Mouse (Mus musculus) kidney, adult 2 months (tissue): Measurements from ENCODE around the gene Kif16b. TPM values are rescaled to one million over a fixed set of nuclear protein-coding genes. Genes with fewer than 3 reads are reported as not detected.

Experiments used
- DNase-seq: peaks from one replicate; pipeline ENCODE4 v3.0.0; 2021
- H3K27ac ChIP-seq: fragments of 200-500 bp; 2 replicates; pipeline ENCODE4 v1.5.1; 2012; ENCODE audit warnings: low read depth, low read length, control low read depth, inconsistent platforms; ENCODE audit not compliant: insufficient read depth
- H3K27me3 ChIP-seq: fragments of 200-500 bp; replicated peaks from 2 replicates; pipeline ENCODE4 v1.6.1; 2012; ENCODE audit warnings: mild to moderate bottlenecking, moderate library complexity, low read length, inconsistent platforms; ENCODE audit not compliant: control insufficient read depth, insufficient read depth
- H3K36me3 ChIP-seq: fragments of 200-500 bp; 2 replicates; pipeline ENCODE4 v1.6.1; 2012; ENCODE audit warnings: mild to moderate bottlenecking, moderate library complexity, low read length, inconsistent platforms; ENCODE audit not compliant: control insufficient read depth, insufficient read depth
- H3K4me1 ChIP-seq: fragments of 200-500 bp; 2 replicates; pipeline ENCODE4 v1.6.1; 2011; ENCODE audit warnings: low read length; ENCODE audit not compliant: control insufficient read depth, insufficient read depth
- H3K4me3 ChIP-seq: fragments of 200-500 bp; 2 replicates; pipeline ENCODE4 v1.5.1; 2011; ENCODE audit warnings: mild to moderate bottlenecking, low read depth, low read length, control low read depth; ENCODE audit not compliant: insufficient read depth
- CTCF ChIP-seq: fragments of 200-500 bp; conservative IDR thresholded peaks from 2 replicates; pipeline ENCODE4 v1.5.1; 2011; ENCODE audit warnings: low read depth, mild to moderate bottlenecking, control low read depth, low read length, moderate library complexity, mixed read lengths; ENCODE audit not compliant: insufficient read depth, insufficient read length
- POLR2A ChIP-seq: fragments of 200-500 bp; IDR thresholded peaks from one replicate; pipeline ENCODE4 v1.6.1; 2011; ENCODE audit warnings: low read depth, low read length, control low read depth
- WGBS: fragments of 180-500 bp; shearing (Covaris S2); methylation state at CpG from one replicate; pipeline ENCODE4 v1.1.7; 2018; 5-methylcytosine and 5-hydroxymethylcytosine counted together
- polyA plus RNA-seq: library from polyadenylated mRNA; depleted of rRNA; stranded (reverse); fragments of >200 nt; gene quantifications from 2 replicates; pipeline ENCODE4 v1.2.3, GENCODE M21; 2012

Gene Kif16b
- polyA plus RNA-seq, 1 experiment = 25.9 TPM

- 51% methylated on average over 3 of the region's 3 CpGs for WGBS
- Histone ChIP-seq H3K36me3 (no peaks in the 10 kb centered on the region), H3K27ac (no peak overlapping the region), H3K4me1 (0 out of 2 replicates have a peak, but pooled peaks cover 7% of the 10 kb centered on the region), H3K4me3 (no peak overlapping the region), H3K27me3 (no peaks in the 10 kb centered on the region)
- TF ChIP-seq POLR2A = no peak
- TF ChIP-seq CTCF = no peak
- no peak for DNase-seq
Measured at GRCm38 (mm10) chr2:142625101-142625500, 276.2 kb downstream of the Kif16b start.

- no peak overlapping the region for H3K4me3 ChIP-seq
- H3K27me3 ChIP-seq = no peaks in the 10 kb centered on the region
- H3K4me1 ChIP-seq = 0 out of 2 replicates have a peak, but pooled peaks cover 1% of the 10 kb centered on the region
- H3K36me3 ChIP-seq = 0 out of 2 replicates have a peak, but pooled peaks cover 2% of the 10 kb centered on the region
- TF ChIP-seq CTCF = no peak
- TF ChIP-seq POLR2A = no peak
- DNase-seq = no peak
- 85% methylated on average over 2 of the region's 2 CpGs for WGBS
- H3K27ac ChIP-seq = no peak overlapping the region
Measured at GRCm38 (mm10) chr2:142624254-142624653, 277.1 kb downstream of the Kif16b start.

DNA sequence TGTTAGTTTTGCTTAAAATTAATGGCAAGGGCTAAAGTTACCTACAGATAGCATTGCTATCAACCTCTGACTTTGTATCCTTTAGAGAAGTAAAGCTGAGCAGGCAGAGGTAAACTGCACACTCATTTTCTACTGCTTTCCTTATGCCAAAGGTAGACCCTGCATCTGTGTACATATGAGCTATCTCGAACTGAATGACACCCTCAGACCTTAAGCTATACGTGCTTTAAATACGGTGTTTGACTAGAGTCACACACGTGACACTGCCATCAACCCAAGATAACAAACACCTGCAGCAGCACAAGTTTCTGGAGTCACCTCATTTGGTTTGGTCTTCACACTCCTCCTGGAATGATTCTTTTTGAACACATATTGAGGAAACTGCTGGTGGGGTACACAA is 280.2 kb downstream of the Kif16b start:
- H3K4me1 ChIP-seq = no peaks in the 10 kb centered on the region
- 0 out of 2 replicates have a peak, but pooled peaks cover 2% of the 10 kb centered on the region for H3K36me3 ChIP-seq
- no peak overlapping the region for H3K4me3 ChIP-seq
- H3K27ac ChIP-seq = no peak overlapping the region
- 95% methylated on average over 4 of the region's 4 CpGs for WGBS
- DNase-seq = no peak
- no peaks in the 10 kb centered on the region for H3K27me3 ChIP-seq
- TF ChIP-seq POLR2A (no peak), CTCF (no peak)

- Histone ChIP-seq H3K4me1 (no peaks in the 10 kb centered on the region), H3K4me3 (no peak overlapping the region), H3K36me3 (0 out of 2 replicates have a peak, but pooled peaks cover 2% of the 10 kb centered on the region), H3K27ac (no peak overlapping the region), H3K27me3 (no peaks in the 10 kb centered on the region)
- DNase-seq = no peak
- no peak for TF ChIP-seq CTCF
- no peak for TF ChIP-seq POLR2A
Measured at GRCm38 (mm10) chr2:142619926-142620325, 281.4 kb downstream of the Kif16b start.

DNA sequence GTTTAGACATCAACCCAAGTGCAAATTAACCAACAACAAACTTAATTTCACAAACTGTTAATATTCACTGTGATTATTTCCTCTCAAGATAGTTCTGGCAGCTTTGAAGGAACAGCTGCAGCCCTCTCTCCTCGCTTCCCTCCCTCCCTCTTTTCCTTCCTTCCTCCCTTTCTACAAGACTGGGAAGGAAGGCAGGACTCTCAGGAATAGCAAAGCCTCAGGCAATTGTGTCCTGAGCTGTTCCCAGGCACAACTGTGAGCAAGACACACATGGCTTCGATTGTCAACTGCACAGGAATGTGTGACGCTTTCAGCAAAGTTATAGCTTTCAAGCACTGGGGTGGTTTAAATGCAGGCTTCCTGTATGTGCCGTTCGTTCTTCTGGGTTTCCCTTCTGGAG is 286.8 kb downstream of the Kif16b start:
- DNase-seq = no peak
- 61% methylated on average over 5 of the region's 5 CpGs for WGBS
- no peak for TF ChIP-seq CTCF
- no peak for TF ChIP-seq POLR2A
- 0 out of 2 replicates have a peak, but pooled peaks cover 1% of the 10 kb centered on the region for H3K36me3 ChIP-seq
- H3K27me3 ChIP-seq = no peaks in the 10 kb centered on the region
- no peaks in the 10 kb centered on the region for H3K4me1 ChIP-seq
- H3K4me3 ChIP-seq = no peak overlapping the region
- H3K27ac ChIP-seq = no peak overlapping the region

- WGBS = 69% methylated on average over 5 of the region's 5 CpGs
- Histone ChIP-seq H3K27me3 (no peaks in the 10 kb centered on the region), H3K27ac (no peak overlapping the region), H3K36me3 (no peaks in the 10 kb centered on the region), H3K4me3 (no peak overlapping the region), H3K4me1 (no peaks in the 10 kb centered on the region)
- no peak for DNase-seq
- TF ChIP-seq POLR2A (no peak), CTCF (no peak)
Measured at GRCm38 (mm10) chr2:142612359-142612953, 288.9 kb downstream of the Kif16b start.

GRCm38 (mm10) chr2:142611113-142611512 is 290.2 kb downstream of the Kif16b start:
- Histone ChIP-seq H3K4me3 (no peak overlapping the region), H3K36me3 (no peaks in the 10 kb centered on the region), H3K4me1 (no peaks in the 10 kb centered on the region), H3K27me3 (no peaks in the 10 kb centered on the region), H3K27ac (no peak overlapping the region)
- no peak for TF ChIP-seq POLR2A
- TF ChIP-seq CTCF = peak; percentile 49; the same call in 1 of the 2 replicates
- peak; percentile 28 for DNase-seq
- whole genome bisulfite sequencing = 77% methylated on average over 6 of the region's 6 CpGs

- Histone ChIP-seq H3K27ac (no peak overlapping the region), H3K27me3 (no peaks in the 10 kb centered on the region), H3K4me3 (no peak overlapping the region), H3K36me3 (no peaks in the 10 kb centered on the region), H3K4me1 (no peaks in the 10 kb centered on the region)
- WGBS = 88% methylated on average over 5 of the region's 5 CpGs
- DNase-seq = no peak
- TF ChIP-seq CTCF = no peak
- TF ChIP-seq POLR2A = no peak
Measured at GRCm38 (mm10) chr2:142610206-142610605, 291.1 kb downstream of the Kif16b start.
